Mouse (Mus musculus): Measurements from ENCODE around the gene Trim63.

DNA sequence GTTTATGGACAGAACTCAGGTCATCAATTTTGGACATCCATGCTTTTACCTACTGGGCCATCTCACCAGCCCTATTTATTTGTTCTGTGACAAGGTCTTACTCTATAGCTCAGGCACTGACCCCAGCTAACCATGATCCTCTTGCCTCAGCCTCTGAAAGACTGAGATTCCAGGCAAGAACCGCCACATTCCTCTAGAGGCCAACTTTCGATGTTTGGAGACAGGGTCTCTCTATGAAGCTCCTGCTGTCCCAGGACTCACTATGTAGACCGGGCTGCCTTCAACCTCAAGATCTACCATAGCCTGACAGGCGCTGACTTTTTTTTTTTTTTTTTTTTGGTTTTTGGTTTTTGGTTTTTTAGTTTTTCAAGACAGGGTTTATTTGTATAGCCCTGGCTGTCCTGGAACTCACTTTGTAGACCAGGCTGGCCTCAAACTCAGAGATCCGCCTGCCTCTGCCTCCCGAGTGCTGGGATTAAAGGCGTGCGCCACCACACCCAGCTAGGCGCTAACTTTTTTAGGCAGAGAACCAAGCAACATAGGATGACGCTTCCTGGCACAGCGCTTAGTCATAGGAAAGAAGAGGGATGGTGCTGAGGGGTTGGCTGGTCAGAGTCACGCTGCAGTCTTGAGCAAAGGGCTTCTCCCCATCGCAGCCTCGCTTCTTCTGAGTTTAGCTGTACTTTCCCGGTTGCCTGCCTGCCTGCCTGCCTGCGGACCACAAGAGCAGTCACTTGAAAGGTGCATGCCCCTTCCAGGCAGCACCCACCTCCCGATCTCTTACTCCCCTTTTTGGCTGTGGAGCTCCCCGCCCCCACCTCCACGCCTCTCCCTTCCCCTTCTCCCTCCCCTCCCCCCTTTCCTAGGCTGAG, 16.1 kb upstream of the Trim63 start:
- TF ChIP-seq POLR2A (IDR thresholded peaks at IDR 0.05; ENCODE audit: low read depth, low read length) (no peak), CTCF (conservative IDR thresholded peaks at IDR 0.05; ENCODE audit: insufficient read depth, insufficient read length, low read depth, low read length) (no peak)

Measured in kidney, adult 2 months (tissue).